Mouse (Mus musculus): Measurements from ENCODE around the gene Thpo. TPM values are rescaled to one million over a fixed set of nuclear protein-coding genes. Genes with fewer than 3 reads are reported as not detected.

The Thpo gene
- total and polyA plus RNA-seq, 3 experiments = not detected

DNA sequence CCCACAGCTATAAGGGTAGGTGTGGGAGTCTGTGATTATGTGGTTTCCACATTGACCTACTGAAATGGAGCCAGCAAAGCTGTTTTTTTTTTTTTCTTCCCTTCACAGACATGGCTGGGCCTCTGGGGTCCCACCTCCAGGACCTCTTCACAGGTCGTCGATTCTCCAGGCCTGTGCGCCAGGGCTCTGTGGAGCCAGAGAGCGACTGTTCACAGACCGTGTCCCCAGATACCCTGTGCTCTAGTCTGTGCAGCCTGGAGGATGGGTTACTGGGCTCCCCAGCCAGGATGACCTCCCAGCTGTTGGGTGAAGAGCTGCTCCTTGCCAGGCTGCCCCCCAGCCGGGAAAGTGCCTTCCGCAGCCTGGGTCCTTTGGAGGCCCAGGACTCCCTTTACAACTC, 33.0 kb downstream of the Thpo start:
- Histone ChIP-seq H3K9me3 (replicated peaks; ENCODE audit: insufficient read depth, low read length) (no peaks in the 10 kb centered on the region), H3K9ac (ENCODE audit: control insufficient read depth, low read depth, low read length, poor library complexity, severe bottlenecking) (no peak overlapping the region), H3K36me3 (ENCODE audit: control insufficient read depth in 1 of 2, insufficient read depth in 2 of 2, low read length in 2 of 2) (peaks cover 0 to 25% of the 10 kb centered on the region in 2 experiments; a peak in 2 of 4 replicates), H3K4me3 (ENCODE audit: control insufficient read depth in 1 of 2, insufficient read depth in 1 of 2, low read depth in 2 of 2, low read length in 2 of 2) (no peak overlapping the region), H3K27me3 (ENCODE audit: control insufficient read depth in 1 of 2, insufficient read depth in 2 of 2, low read length in 2 of 2) (no peaks in the 10 kb centered on the region), H3K79me2 (ENCODE audit: control insufficient read depth, insufficient read depth, low read length, poor library complexity) (no peaks in the 10 kb centered on the region), H3K4me1 (ENCODE audit: control insufficient read depth in 1 of 2, insufficient read depth in 2 of 2, low read length in 2 of 2) (peaks cover 12 to 26% of the 10 kb centered on the region in 2 experiments), H3K27ac (ENCODE audit: control insufficient read depth, low read depth, low read length) (no peak overlapping the region)
- no peak for DNase-seq (ENCODE audit: low read depth, low spot score)
- TF ChIP-seq MYB (IDR thresholded peaks at IDR 0.05; ENCODE audit: low read depth, low read length) = no peak
- TF ChIP-seq POLR2A (IDR thresholded peaks at IDR 0.05; ENCODE audit: control insufficient read depth in 1 of 2, insufficient read depth in 1 of 2, low read depth in 1 of 2, low read length in 2 of 2, poor library complexity in 1 of 2) = no peak
- TF ChIP-seq ETS1 (IDR thresholded peaks at IDR 0.05; ENCODE audit: low read depth, low read length) = no peak
- TF ChIP-seq HCFC1 (IDR thresholded peaks at IDR 0.05; ENCODE audit: low read depth, low read length) = no peak
- TF ChIP-seq CHD1 (IDR thresholded peaks at IDR 0.05; ENCODE audit: low read depth, low read length) = no peak
- TF ChIP-seq USF2 (IDR thresholded peaks at IDR 0.05; ENCODE audit: borderline replicate concordance in 1 of 2, insufficient read depth in 1 of 2, low read depth in 1 of 2, low read length in 2 of 2) = no peak
- no peak for TF ChIP-seq SIN3A (IDR thresholded peaks at IDR 0.05; ENCODE audit: low read length)
- no peak for TF ChIP-seq MXI1 (IDR thresholded peaks at IDR 0.05; ENCODE audit: low read depth, low read length)
- no peak for TF ChIP-seq RCOR1 (IDR thresholded peaks at IDR 0.05; ENCODE audit: low read depth, low read length)
- TF ChIP-seq TBP (IDR thresholded peaks at IDR 0.05; ENCODE audit: low read depth, low read length) = no peak
- no peak for TF ChIP-seq E2F4 (IDR thresholded peaks at IDR 0.05; ENCODE audit: borderline replicate concordance, low read depth, low read length)
- no peak for TF ChIP-seq MAZ (IDR thresholded peaks at IDR 0.05; ENCODE audit: low read depth, low read length)
- TF ChIP-seq BHLHE40 (IDR thresholded peaks at IDR 0.05; ENCODE audit: borderline replicate concordance, low read depth, low read length) = no peak
- TF ChIP-seq EP300 (IDR thresholded peaks at IDR 0.05; ENCODE audit: low read depth in 1 of 2, low read length in 2 of 2) = no peak
- TF ChIP-seq RAD21 (IDR thresholded peaks at IDR 0.05; ENCODE audit: low read depth, low read length) = no peak
- TF ChIP-seq MAX (IDR thresholded peaks at IDR 0.05; ENCODE audit: low read length) = no peak
- TF ChIP-seq POLR2AphosphoS5 (IDR thresholded peaks at IDR 0.05; ENCODE audit: borderline replicate concordance, low read depth, low read length) = no peak

DNA sequence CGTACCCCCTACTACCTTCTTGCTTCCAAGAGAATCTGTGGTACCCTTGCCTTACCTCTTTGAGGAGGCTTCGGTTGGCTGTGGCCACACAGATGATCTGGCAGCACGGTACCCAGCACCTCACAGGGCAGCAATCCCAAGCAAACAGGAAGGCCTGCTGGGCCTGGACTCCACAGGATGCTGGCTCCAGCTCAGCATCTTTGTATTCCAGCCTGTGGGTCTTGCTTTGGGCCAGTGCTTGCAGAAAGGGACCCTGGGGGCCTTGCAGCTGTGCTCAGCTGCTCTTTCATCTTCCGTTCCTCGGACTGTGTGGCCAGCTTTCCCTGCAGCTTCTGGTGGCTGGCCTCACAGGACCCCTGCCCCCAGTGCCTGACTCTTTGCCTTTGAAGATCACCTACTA, 34.3 kb downstream of the Thpo start:
- Histone ChIP-seq H3K27ac (ENCODE audit: control insufficient read depth, low read depth, low read length) (no peak overlapping the region), H3K4me3 (ENCODE audit: control insufficient read depth in 1 of 2, insufficient read depth in 1 of 2, low read depth in 2 of 2, low read length in 2 of 2) (no peak overlapping the region), H3K36me3 (ENCODE audit: control insufficient read depth in 1 of 2, insufficient read depth in 2 of 2, low read length in 2 of 2) (peaks cover 0 to 16% of the 10 kb centered on the region in 2 experiments; a peak in 2 of 4 replicates), H3K9me3 (replicated peaks; ENCODE audit: insufficient read depth, low read length) (no peaks in the 10 kb centered on the region), H3K4me1 (ENCODE audit: control insufficient read depth in 1 of 2, insufficient read depth in 2 of 2, low read length in 2 of 2) (peaks cover 3 to 16% of the 10 kb centered on the region in 2 experiments; a peak in 2 of 4 replicates), H3K79me2 (ENCODE audit: control insufficient read depth, insufficient read depth, low read length, poor library complexity) (no peaks in the 10 kb centered on the region), H3K9ac (ENCODE audit: control insufficient read depth, low read depth, low read length, poor library complexity, severe bottlenecking) (no peak overlapping the region), H3K27me3 (ENCODE audit: control insufficient read depth in 1 of 2, insufficient read depth in 2 of 2, low read length in 2 of 2) (no peaks in the 10 kb centered on the region)
- TF ChIP-seq RAD21 (IDR thresholded peaks at IDR 0.05; ENCODE audit: low read depth, low read length) = no peak
- no peak for TF ChIP-seq USF2 (IDR thresholded peaks at IDR 0.05; ENCODE audit: borderline replicate concordance in 1 of 2, insufficient read depth in 1 of 2, low read depth in 1 of 2, low read length in 2 of 2)
- no peak for TF ChIP-seq MXI1 (IDR thresholded peaks at IDR 0.05; ENCODE audit: low read depth, low read length)
- no peak for TF ChIP-seq KAT2A (conservative IDR thresholded peaks at IDR 0.05; ENCODE audit: low read depth, low read length)
- no peak for TF ChIP-seq MYC (IDR thresholded peaks at IDR 0.05; ENCODE audit: low read depth, low read length)
- TF ChIP-seq ZKSCAN1 (IDR thresholded peaks at IDR 0.05; ENCODE audit: low read depth, low read length) = no peak
- no peak for TF ChIP-seq RCOR1 (IDR thresholded peaks at IDR 0.05; ENCODE audit: low read depth, low read length)
- DNase-seq (ENCODE audit: low read depth, low spot score) = no peak

Data from MEL (cell line).